Mouse (Mus musculus) C2C12 (cell line): ENCODE measurements around the gene Fnip2.
A peak's percentile ranks its signal among the peaks of the same experiment; 100 is the strongest.

Experiments used
- CTCF ChIP-seq: IDR thresholded peaks from one replicate; pipeline ENCODE4 v1.5.1; 2011; ENCODE audit not compliant: control insufficient read depth, insufficient read depth, insufficient read length
- MAX ChIP-seq: IDR thresholded peaks from one replicate; pipeline ENCODE4 v1.6.1; 2011; ENCODE audit warnings: mild to moderate bottlenecking, control low read depth
- USF1 ChIP-seq: IDR thresholded peaks from one replicate; pipeline ENCODE4 v1.6.1; 2011; ENCODE audit warnings: low read depth, mild to moderate bottlenecking, control low read depth, moderate library complexity

DNA sequence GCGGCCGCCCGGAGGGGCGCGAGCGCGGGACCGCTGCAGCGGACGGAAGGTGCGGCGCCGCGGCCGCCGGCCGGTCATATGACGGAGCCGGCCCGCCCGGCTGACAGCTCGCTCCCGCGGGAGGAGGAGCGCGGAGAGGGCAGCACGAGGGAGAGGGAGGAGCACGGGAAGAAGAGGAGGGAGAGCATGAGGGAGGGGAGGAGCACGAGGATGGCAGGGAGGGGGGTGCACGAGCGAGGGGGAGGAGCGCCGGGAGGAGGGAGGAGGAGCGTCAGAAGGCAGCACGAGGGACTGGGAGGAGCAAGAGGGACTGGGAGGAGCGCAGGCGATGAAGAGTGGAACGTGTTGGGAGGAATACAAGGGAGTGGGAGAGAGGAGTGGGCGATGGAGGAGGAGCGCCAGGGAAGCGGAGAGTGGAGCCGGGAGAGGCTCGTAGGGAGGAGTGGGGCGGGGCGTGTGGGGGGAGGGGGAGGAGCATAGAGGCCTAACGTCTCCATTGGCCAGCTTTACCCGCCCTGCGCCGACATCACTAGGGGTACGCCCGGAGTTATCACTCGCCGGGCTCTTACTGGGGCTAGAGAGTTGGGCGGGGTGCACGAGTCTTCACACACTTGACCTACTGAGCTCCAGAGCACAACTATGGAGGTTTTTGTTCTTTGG is at the start of gene Fnip2:
- TF ChIP-seq CTCF (no peak), MAX (peak; percentile 92), USF1 (peak; percentile 30)
